Mouse (Mus musculus): ENCODE results near the gene Tm2d1. TPM values are rescaled to one million over a fixed set of nuclear protein-coding genes. Genes with fewer than 3 reads are reported as not detected.

The Tm2d1 gene
- 56.1 TPM for polyA plus RNA-seq (2014; fragmentation: Illumina TruSeq; extraction: RNeasy Lipid Tissue Mini Kit (QIAGEN cat#74804); ENCODE audit: low read depth, low replicate concordance)

GRCm38 (mm10) chr4:98382716-98383424, at the start of gene Tm2d1:
Tm2d1 (minus strand) TSS chr4:98383306.

DNA sequence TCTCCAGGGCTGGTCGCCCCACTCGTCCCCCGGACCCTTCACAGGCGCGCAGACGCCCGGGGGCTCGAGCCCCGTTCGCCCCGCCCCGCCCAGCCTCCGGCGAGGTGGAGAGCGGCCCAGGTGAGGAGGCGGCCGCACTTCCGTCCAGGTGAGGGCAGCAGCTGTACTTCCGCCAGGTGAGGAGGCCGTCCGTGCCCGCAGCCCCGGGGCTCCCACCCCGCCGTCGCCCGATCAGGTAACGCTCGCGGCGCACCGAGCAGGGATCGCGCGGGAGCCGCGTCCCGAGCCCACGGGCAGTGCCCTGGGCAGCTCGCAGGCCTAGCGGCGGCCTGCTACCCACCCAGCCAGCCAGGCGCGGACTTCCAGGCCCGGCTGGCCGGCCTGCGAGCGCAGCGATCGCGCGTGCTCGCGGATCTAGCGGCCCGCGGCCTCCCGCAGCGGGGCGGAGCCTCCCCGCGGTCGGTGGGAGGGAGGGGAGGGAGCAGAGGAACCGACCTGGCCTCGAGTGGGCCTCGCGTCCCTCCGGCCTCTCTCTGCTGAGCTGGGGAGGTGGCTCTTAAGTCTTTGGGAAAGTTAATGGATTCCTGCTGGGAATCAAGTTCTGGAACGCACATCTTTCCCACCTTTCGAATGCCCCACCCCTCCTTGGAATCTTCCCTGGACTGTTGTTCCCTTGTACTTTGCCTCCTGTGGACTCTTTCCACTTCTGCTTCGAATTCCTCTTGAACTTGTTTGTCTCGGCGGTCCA, 12.8 kb upstream of the Tm2d1 start, which contains the start of gene Patj:
Gene Patj, plus strand, starts transcription at position 96 of the 748 bp plus-strand sequence.

Other genes with a start within 250 kb of the Tm2d1 start
- gene Patj, start 12.5 kb upstream of the Tm2d1 start, polyA plus RNA-seq (2014; fragmentation: Illumina TruSeq; extraction: RNeasy Lipid Tissue Mini Kit (QIAGEN cat#74804); ENCODE audit: low read depth, low replicate concordance) = 13.2 TPM